Mouse (Mus musculus) C2C12 (cell line): ENCODE results near the gene Taf6.

Source experiments
- CEBPB ChIP-seq: IDR thresholded peaks from one replicate; pipeline ENCODE4 v1.6.1; 2011; ENCODE audit warnings: low read depth, mild to moderate bottlenecking, control low read depth, moderate library complexity
- CTCF ChIP-seq: IDR thresholded peaks from one replicate; pipeline ENCODE4 v1.5.1; 2011; ENCODE audit not compliant: control insufficient read depth, insufficient read depth, insufficient read length
- FOSL1 ChIP-seq: IDR thresholded peaks from one replicate; pipeline ENCODE4 v1.8.0; 2011; ENCODE audit warnings: mild to moderate bottlenecking, low read length; ENCODE audit not compliant: poor library complexity, insufficient read depth, severe bottlenecking
- MYOD1 ChIP-seq: IDR thresholded peaks from one replicate; pipeline ENCODE4 v1.6.1; 2011; ENCODE audit warnings: low read depth; ENCODE audit not compliant: control insufficient read depth, insufficient read length

DNA sequence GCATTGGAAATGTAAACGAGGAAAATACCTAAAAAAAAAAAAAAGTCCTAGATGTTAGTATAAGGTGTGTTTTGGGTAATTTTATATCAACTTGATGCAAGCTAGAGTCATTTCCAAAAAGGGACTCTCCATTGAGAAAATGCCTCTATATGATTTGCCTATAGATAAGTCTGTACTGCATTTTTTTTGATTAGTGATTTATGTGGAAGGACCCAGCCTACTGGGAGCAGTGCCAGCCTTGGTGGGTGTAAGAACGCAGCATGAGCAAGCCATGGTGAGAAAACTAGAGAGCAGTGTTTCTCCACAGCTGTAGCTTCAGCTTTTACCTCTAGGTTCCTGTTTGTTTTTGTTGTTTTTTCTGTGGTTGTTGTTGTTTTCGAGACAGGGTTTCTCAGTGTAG lies 36.0 kb upstream of the Taf6 start:
- TF ChIP-seq CTCF (no peak), FOSL1 (no peak), MYOD1 (no peak), CEBPB (no peak)
